Mouse (Mus musculus): ENCODE results near the gene Vps37c. TPM values are rescaled to one million over a fixed set of nuclear protein-coding genes. Genes with fewer than 3 reads are reported as not detected.

The Vps37c gene
- total RNA-seq, 2 experiments from 2014 or later, result 27.3 to 32.3 TPM

GRCm38 (mm10) chr19:10758708-10759107 is 70.2 kb downstream of the Vps37c start:
- DNase-seq (ENCODE audit: low spot score in 2 of 2), result no peak
- intact Hi-C loops (cut with DNase I), result no loop called here

- DNase-seq (ENCODE audit: low spot score in 2 of 2), result no peak
- intact Hi-C loops (cut with DNase I), result no loop called here
Observed at GRCm38 (mm10) chr19:10759525-10759924, 71.0 kb downstream of the Vps37c start.

GRCm38 (mm10) chr19:10759983-10760831 is 71.7 kb downstream of the Vps37c start:
- DNase-seq (ENCODE audit: low spot score in 2 of 2), result peak in 1 of 2 experiments; percentile 72
- intact Hi-C loops (cut with DNase I), result no loop called here

- intact Hi-C loops (cut with DNase I), result loop anchor here (2.0 kb wide), 1 partner anchor 19 kb away; no protein-coding TSS in a partner anchor
- DNase-seq (ENCODE audit: low spot score in 2 of 2), result no peak
Observed at GRCm38 (mm10) chr19:10761794-10762415, 73.4 kb downstream of the Vps37c start.

GRCm38 (mm10) chr19:10762468-10762867 is 73.9 kb downstream of the Vps37c start:
- no peak for DNase-seq (ENCODE audit: low spot score in 2 of 2)
- intact Hi-C loops (cut with DNase I), result loop anchor here (2.0 kb wide), 1 partner anchor 18 kb away; no protein-coding TSS in a partner anchor

- intact Hi-C loops (cut with DNase I), result loop anchor here (2.0 kb wide), 1 partner anchor 17 kb away; no protein-coding TSS in a partner anchor
- peak in 1 of 2 experiments; percentile 84 for DNase-seq (ENCODE audit: low spot score in 2 of 2)
Observed at GRCm38 (mm10) chr19:10763381-10764031, 75.0 kb downstream of the Vps37c start.

Other genes with a start within 250 kb of the Vps37c start
- 10 to 100 TPM in 1 of 2 experiments, 1 to 10 TPM in 1; 4.8 to 30.6 TPM for gene Lrrc10b, start 231.3 kb upstream of the Vps37c start, total RNA-seq (2021)
- 1 to 10 TPM in 1 of 2 experiments, under 1 TPM in 1; 0.80 to 1.1 TPM for gene Ppp1r32, start 205.8 kb upstream of the Vps37c start, total RNA-seq (2021)
- 10 to 100 TPM; 68.8 to 73.5 TPM for gene Cpsf7, start 163.5 kb upstream of the Vps37c start, total RNA-seq (2021)
- gene Sdhaf2, start 162.6 kb upstream of the Vps37c start, total RNA-seq (2021), result 10 to 100 TPM; 53.7 to 60.0 TPM
- gene Tmem216, start 132.5 kb upstream of the Vps37c start, total RNA-seq (2021), result 10 to 100 TPM; 10.7 to 11.5 TPM
- gene Cyb561a3, start 111.6 kb upstream of the Vps37c start, total RNA-seq (2021), result 10 to 100 TPM; 12.2 to 13.9 TPM
- 10 to 100 TPM; 12.4 to 13.6 TPM for gene Tmem138, start 111.4 kb upstream of the Vps37c start, total RNA-seq (2021)
- 100 to 1,000 TPM; 193 to 194 TPM for gene Ddb1, start 83.4 kb upstream of the Vps37c start, total RNA-seq (2021)
- 10 to 100 TPM; 20.4 to 21.3 TPM for gene Tkfc, start 83.1 kb upstream of the Vps37c start, total RNA-seq (2021)
- gene Vwce, start 54.5 kb upstream of the Vps37c start, total RNA-seq (2021), result under 1 TPM; 0.18 to 0.50 TPM
- gene Pga5, start 10.7 kb upstream of the Vps37c start, total RNA-seq (2021), result not detected
- gene Cd5, start 50.3 kb downstream of the Vps37c start, total RNA-seq (2021), result not detected
- gene Cd6, start 141.3 kb downstream of the Vps37c start, total RNA-seq (2021), result 1 to 10 TPM; 1.9 to 3.3 TPM
- 1 to 10 TPM; 1.9 to 2.0 TPM for gene Slc15a3, start 151.0 kb downstream of the Vps37c start, total RNA-seq (2021)
- 100 to 1,000 TPM; 307 to 334 TPM for gene Tmem132a, start 181.2 kb downstream of the Vps37c start, total RNA-seq (2021)
- gene Tmem109, start 193.3 kb downstream of the Vps37c start, total RNA-seq (2021), result 10 to 100 TPM; 47.7 to 50.3 TPM
- 100 to 1,000 TPM; 190 to 213 TPM for gene Prpf19, start 206.5 kb downstream of the Vps37c start, total RNA-seq (2021)
- gene Zp1, start 231.9 kb downstream of the Vps37c start, total RNA-seq (2021), result not detected
- under 1 TPM; 0.23 to 0.34 TPM for gene Ptgdr2, start 248.4 kb downstream of the Vps37c start, total RNA-seq (2021)

All from left cerebral cortex, postnatal 25 days (tissue).